Mouse (Mus musculus) ES-E14 (cell line): ENCODE results near the gene Cux1.

Experiments used
- CHD2 ChIP-seq: IDR thresholded peaks from 2 replicates; pipeline ENCODE4 v1.6.1; 2014; ENCODE audit warnings: mild to moderate bottlenecking, low read depth, low read length, inconsistent platforms
- HCFC1 ChIP-seq: IDR thresholded peaks from 2 replicates; pipeline ENCODE4 v1.6.1; 2012; ENCODE audit warnings: low read length, inconsistent platforms, borderline replicate concordance; ENCODE audit not compliant: insufficient read depth
- MAFK ChIP-seq: IDR thresholded peaks from 2 replicates; pipeline ENCODE4 v1.6.1; 2014; ENCODE audit warnings: mild to moderate bottlenecking, low read depth, low read length, inconsistent platforms; ENCODE audit not compliant: insufficient read depth
- ZC3H11A ChIP-seq: IDR thresholded peaks from 2 replicates; pipeline ENCODE4 v1.6.1; 2012; ENCODE audit warnings: low read depth, mild to moderate bottlenecking, inconsistent platforms, low read length, borderline replicate concordance
- ZNF384 ChIP-seq: IDR thresholded peaks from 2 replicates; pipeline ENCODE4 v1.6.1; 2012; ENCODE audit warnings: low read depth, low read length, inconsistent platforms

GRCm38 (mm10) chr5:136377101-136377500 is 190.2 kb downstream of the Cux1 start:
- TF ChIP-seq MAFK: no peak
- TF ChIP-seq ZNF384: no peak
- no peak for TF ChIP-seq ZC3H11A
- TF ChIP-seq HCFC1: no peak
- no peak for TF ChIP-seq CHD2
